Mouse (Mus musculus) kidney, embryonic 15.5 days (tissue): ENCODE data around the gene Nup153. TPM values are rescaled to one million over a fixed set of nuclear protein-coding genes. Genes with fewer than 3 reads are reported as not detected.
A peak's percentile ranks its signal among the peaks of the same experiment; 100 is the strongest.

Experiments
- ATAC-seq: fragments of 200-750 bp; cut with Nextera tagmentation; replicated peaks from 2 replicates; pipeline ENCODE4 v1.8.0; 2017; ENCODE audit warnings: moderate TSS enrichment; ENCODE audit not compliant: low FRiP score
- H3K27ac ChIP-seq: fragments of 300-500 bp; sonication (generic); 2 replicates; pipeline ENCODE4 v1.5.1; 2015; ENCODE audit warnings: mild to moderate bottlenecking, inconsistent platforms
- H3K27me3 ChIP-seq: fragments of 300-500 bp; sonication (generic); 2 replicates; pipeline ENCODE4 v1.6.1; 2015; ENCODE audit warnings: inconsistent platforms
- H3K36me3 ChIP-seq: fragments of 300-500 bp; sonication (generic); 2 replicates; pipeline ENCODE4 v1.6.1; 2015; ENCODE audit warnings: inconsistent platforms
- H3K4me1 ChIP-seq: fragments of 300-500 bp; sonication (generic); 2 replicates; pipeline ENCODE4 v1.6.1; 2015; ENCODE audit warnings: inconsistent platforms
- H3K4me2 ChIP-seq: fragments of 300-500 bp; sonication (generic); 2 replicates; pipeline ENCODE4 v1.6.1; 2015; ENCODE audit warnings: moderate library complexity, mild to moderate bottlenecking, inconsistent platforms
- H3K4me3 ChIP-seq: fragments of 300-500 bp; sonication (generic); replicated peaks from 2 replicates; pipeline ENCODE4 v1.5.1; 2015; ENCODE audit warnings: mild to moderate bottlenecking, inconsistent platforms
- H3K9ac ChIP-seq: fragments of 300-500 bp; sonication (generic); 2 replicates; pipeline ENCODE4 v1.6.1; 2015; ENCODE audit warnings: mild to moderate bottlenecking, inconsistent platforms
- H3K9me3 ChIP-seq: fragments of 300-500 bp; sonication (generic); replicated peaks from 2 replicates; pipeline ENCODE4 v1.6.1; 2016; ENCODE audit warnings: inconsistent platforms
- WGBS: fragments of 180-500 bp; shearing (Covaris S2); methylation state at CpG from one replicate; pipeline ENCODE4 v1.1.7; 2015; ENCODE audit warnings: mixed read lengths; 5-methylcytosine and 5-hydroxymethylcytosine counted together
- polyA plus RNA-seq: library from polyadenylated mRNA; unstranded; fragments of >200 nt; fragmentation: Nextera tagmentation; extraction: Ambion mirVana; gene quantifications from 2 replicates; pipeline ENCODE4 v1.2.1, GENCODE M21; 2015

Nup153 gene
- polyA plus RNA-seq, result 24.9 and 27.8 TPM in 2 replicates

GRCm38 (mm10) chr13:46727837-46728268 is at the start of gene Nup153:
Nup153 (minus strand) TSS chr13:46727940.
- no peaks in the 10 kb centered on the region for H3K9me3 ChIP-seq
- H3K27me3 ChIP-seq, result no peaks in the 10 kb centered on the region
- peak within 1 kb of the TSS; percentile 98 for H3K9ac ChIP-seq
- under 1% methylated on average over 51 of the region's 51 CpGs for WGBS
- H3K36me3 ChIP-seq, result no peaks in the 10 kb centered on the region
- ATAC-seq, result peak; percentile 91
- H3K4me1 ChIP-seq, result peaks cover 18% of the 10 kb centered on the region
- H3K27ac ChIP-seq, result peak within 1 kb of the TSS; percentile 99
- peak within 1 kb of the TSS; percentile 74 for H3K4me2 ChIP-seq
- peak within 1 kb of the TSS; percentile 99 for H3K4me3 ChIP-seq

DNA sequence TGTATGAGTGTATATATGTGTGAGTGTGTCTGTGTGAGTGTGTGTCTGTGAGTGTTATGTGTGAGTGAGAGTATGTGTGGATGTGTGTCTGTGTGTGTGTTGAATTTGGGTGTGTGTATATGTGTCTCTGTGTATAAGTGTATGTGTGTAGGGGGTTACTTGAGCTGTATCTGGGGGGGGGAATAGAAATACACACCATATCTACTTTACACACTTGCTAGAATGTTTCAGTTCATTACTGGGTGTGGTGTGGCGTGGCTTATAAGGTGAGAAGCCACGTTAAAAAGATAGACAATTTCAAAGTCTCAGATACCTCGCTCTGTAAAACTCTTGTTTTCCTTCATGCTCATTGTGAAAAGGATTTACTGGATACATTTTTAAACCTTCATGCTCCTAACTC is 49.7 kb upstream of the Nup153 start:
- no peak for ATAC-seq
- no peak overlapping the region for H3K9ac ChIP-seq
- 91% methylated on average over 3 of the region's 3 CpGs for WGBS
- no peak overlapping the region for H3K27ac ChIP-seq
- no peaks in the 10 kb centered on the region for H3K9me3 ChIP-seq
- no peak overlapping the region for H3K4me2 ChIP-seq
- no peak overlapping the region for H3K4me3 ChIP-seq
- peaks cover 11% of the 10 kb centered on the region for H3K4me1 ChIP-seq
- H3K36me3 ChIP-seq, result peaks cover 37% of the 10 kb centered on the region
- no peaks in the 10 kb centered on the region for H3K27me3 ChIP-seq

DNA sequence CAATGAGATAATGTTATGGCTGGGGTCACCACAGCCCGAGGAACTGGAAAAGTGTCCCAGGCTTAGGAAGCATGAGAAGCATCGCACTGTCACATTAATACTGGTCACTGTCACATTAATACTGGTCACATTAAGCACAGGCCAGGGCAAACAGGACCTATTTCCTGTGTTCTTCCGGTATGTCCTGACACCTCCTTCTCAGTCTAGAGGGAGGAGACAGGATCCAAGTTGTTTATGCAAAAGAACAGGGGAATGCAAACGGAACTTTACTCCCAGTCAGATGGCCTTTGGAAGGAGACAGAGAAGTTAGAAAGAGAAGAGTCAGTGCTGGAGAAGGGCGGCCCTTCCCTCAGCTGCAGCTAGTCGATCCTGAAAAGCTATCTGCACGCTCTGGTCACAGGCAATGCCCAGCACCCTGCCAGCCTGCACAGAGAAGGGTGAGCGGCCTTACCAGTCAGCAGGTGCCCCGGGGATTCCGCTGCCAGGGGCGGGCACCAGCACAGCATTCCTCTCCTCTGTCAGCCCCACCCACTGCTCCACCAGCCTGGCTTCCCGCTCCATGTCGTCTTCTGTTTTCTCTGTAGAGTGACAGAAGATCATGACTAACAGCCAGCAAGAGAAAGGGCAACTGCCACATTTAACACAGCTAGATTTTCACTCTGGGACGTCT is 49.0 kb upstream of the Nup153 start:
- WGBS, result 64% methylated on average over 14 of the region's 14 CpGs
- H3K36me3 ChIP-seq, result peaks cover 42% of the 10 kb centered on the region
- H3K27ac ChIP-seq, result no peak overlapping the region
- H3K27me3 ChIP-seq, result no peaks in the 10 kb centered on the region
- no peak for ATAC-seq
- no peak overlapping the region for H3K4me3 ChIP-seq
- H3K4me2 ChIP-seq, result no peak overlapping the region
- no peak overlapping the region for H3K9ac ChIP-seq
- H3K9me3 ChIP-seq, result no peaks in the 10 kb centered on the region
- peaks cover 11% of the 10 kb centered on the region for H3K4me1 ChIP-seq

- Histone ChIP-seq H3K9me3 (no peaks in the 10 kb centered on the region), H3K4me1 (peaks cover 6% of the 10 kb centered on the region), H3K9ac (no peak overlapping the region), H3K27ac (no peak overlapping the region), H3K4me3 (no peak overlapping the region), H3K4me2 (no peak overlapping the region), H3K27me3 (no peaks in the 10 kb centered on the region), H3K36me3 (peaks cover 60% of the 10 kb centered on the region)
- WGBS, result 88% methylated on average over 5 of the region's 5 CpGs
- ATAC-seq, result no peak
These were observed 47.3 kb upstream of the Nup153 start for GRCm38 (mm10) chr13:46774998-46775397.

- Histone ChIP-seq H3K36me3 (peaks cover 72% of the 10 kb centered on the region), H3K27me3 (no peaks in the 10 kb centered on the region), H3K4me1 (no peaks in the 10 kb centered on the region), H3K9ac (no peak overlapping the region), H3K27ac (no peak overlapping the region), H3K4me3 (no peak overlapping the region), H3K9me3 (no peaks in the 10 kb centered on the region), H3K4me2 (no peak overlapping the region)
- WGBS, result 94% methylated on average over 13 of the region's 13 CpGs
- ATAC-seq, result no peak
These were observed 44.8 kb upstream of the Nup153 start for GRCm38 (mm10) chr13:46772581-46772980.

DNA sequence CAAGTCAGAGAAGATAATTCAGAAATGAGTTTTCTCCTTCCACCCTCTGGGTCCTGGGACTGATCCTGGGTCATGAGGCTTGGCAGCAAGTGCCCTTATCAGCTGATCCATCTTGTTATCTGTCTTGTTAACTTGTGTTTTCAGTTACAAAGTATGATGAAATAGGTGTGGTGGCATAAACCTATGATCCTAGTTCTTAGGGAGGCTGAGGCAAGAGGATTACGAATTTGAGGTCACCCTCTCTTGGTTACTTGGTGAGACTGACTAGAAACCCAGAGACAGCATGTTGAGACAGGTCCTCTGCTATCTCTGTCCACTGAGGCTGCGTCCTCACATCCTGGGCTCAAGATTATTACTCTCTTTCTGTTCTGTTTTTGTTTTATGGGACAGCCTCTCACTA is 37.6 kb upstream of the Nup153 start:
- Histone ChIP-seq H3K27ac (no peak overlapping the region), H3K4me2 (no peak overlapping the region), H3K9ac (no peak overlapping the region), H3K4me1 (peaks cover 4% of the 10 kb centered on the region), H3K9me3 (no peaks in the 10 kb centered on the region), H3K4me3 (no peak overlapping the region), H3K36me3 (peaks cover 67% of the 10 kb centered on the region), H3K27me3 (no peaks in the 10 kb centered on the region)
- 92% methylated on average over 2 of the region's 2 CpGs for WGBS
- ATAC-seq, result no peak

DNA sequence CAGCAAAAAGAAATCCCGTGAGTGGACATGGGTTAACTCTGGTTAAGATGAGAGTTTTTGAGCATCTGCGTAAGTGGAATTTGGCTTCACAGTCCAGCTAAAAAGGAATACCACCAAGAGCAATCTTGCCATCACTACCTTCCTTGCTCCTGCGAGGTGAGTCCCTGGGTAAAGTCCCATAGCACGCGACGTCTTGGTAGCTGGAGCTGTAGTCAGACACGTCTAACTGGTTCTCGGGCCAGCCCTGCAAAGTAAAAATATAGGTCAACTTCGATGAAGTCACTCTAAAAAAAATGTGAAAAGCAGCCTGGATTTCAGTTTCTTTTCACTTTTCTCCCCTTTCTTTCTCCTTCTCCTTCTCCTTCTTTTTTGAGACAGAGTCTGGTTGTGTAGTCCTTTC is 35.5 kb upstream of the Nup153 start:
- Histone ChIP-seq H3K4me3 (no peak overlapping the region), H3K4me2 (no peak overlapping the region), H3K27me3 (no peaks in the 10 kb centered on the region), H3K4me1 (peaks cover 4% of the 10 kb centered on the region), H3K36me3 (peaks cover 69% of the 10 kb centered on the region), H3K9ac (no peak overlapping the region), H3K9me3 (no peaks in the 10 kb centered on the region), H3K27ac (no peak overlapping the region)
- ATAC-seq, result no peak
- WGBS, result 87% methylated on average over 9 of the region's 9 CpGs

GRCm38 (mm10) chr13:46760921-46761320 is 33.2 kb upstream of the Nup153 start:
- Histone ChIP-seq H3K36me3 (peaks cover 54% of the 10 kb centered on the region), H3K4me3 (no peak overlapping the region), H3K27me3 (no peaks in the 10 kb centered on the region), H3K4me2 (no peak overlapping the region), H3K4me1 (peaks cover 4% of the 10 kb centered on the region), H3K9me3 (no peaks in the 10 kb centered on the region), H3K9ac (no peak overlapping the region), H3K27ac (peak overlapping the region; percentile 39; the same call in 1 of the 2 replicates)
- 0 out of 2 replicates have a peak, but pooled peaks have one; percentile 22 for ATAC-seq
- 55% methylated on average over 6 of the region's 6 CpGs for WGBS

- 77% methylated on average over 8 of the region's 8 CpGs for WGBS
- Histone ChIP-seq H3K27me3 (no peaks in the 10 kb centered on the region), H3K4me2 (no peak overlapping the region), H3K27ac (no peak overlapping the region), H3K4me1 (peaks cover 4% of the 10 kb centered on the region), H3K36me3 (peaks cover 48% of the 10 kb centered on the region), H3K4me3 (no peak overlapping the region), H3K9me3 (no peaks in the 10 kb centered on the region), H3K9ac (no peak overlapping the region)
- no peak for ATAC-seq
These were observed 31.6 kb upstream of the Nup153 start for GRCm38 (mm10) chr13:46759281-46759809.

DNA sequence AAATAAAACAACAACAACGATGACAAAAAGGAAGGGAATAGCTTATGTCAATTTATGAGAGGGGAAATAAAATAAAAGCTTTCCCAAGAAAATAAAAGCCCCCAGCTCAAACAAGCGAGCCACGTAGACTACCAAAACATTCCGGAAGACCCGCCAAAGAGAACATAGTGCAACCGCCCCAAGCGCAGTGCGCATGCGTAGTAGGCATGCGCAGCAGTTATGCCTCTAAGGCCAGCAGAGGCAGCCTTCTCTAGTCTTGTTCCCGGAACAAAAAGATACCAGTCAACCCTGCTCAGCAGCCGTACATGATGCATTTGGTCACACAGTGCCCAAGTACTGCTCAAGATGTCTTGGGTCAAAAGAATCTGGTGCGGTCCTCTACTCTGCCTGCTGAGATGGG is 30.9 kb upstream of the Nup153 start:
- peaks cover 48% of the 10 kb centered on the region for H3K36me3 ChIP-seq
- H3K9ac ChIP-seq, result no peak overlapping the region
- WGBS, result 96% methylated on average over 13 of the region's 13 CpGs
- no peak for ATAC-seq
- H3K27ac ChIP-seq, result no peak overlapping the region
- no peaks in the 10 kb centered on the region for H3K27me3 ChIP-seq
- no peak overlapping the region for H3K4me3 ChIP-seq
- no peak overlapping the region for H3K4me2 ChIP-seq
- H3K9me3 ChIP-seq, result no peaks in the 10 kb centered on the region
- peaks cover 4% of the 10 kb centered on the region for H3K4me1 ChIP-seq

DNA sequence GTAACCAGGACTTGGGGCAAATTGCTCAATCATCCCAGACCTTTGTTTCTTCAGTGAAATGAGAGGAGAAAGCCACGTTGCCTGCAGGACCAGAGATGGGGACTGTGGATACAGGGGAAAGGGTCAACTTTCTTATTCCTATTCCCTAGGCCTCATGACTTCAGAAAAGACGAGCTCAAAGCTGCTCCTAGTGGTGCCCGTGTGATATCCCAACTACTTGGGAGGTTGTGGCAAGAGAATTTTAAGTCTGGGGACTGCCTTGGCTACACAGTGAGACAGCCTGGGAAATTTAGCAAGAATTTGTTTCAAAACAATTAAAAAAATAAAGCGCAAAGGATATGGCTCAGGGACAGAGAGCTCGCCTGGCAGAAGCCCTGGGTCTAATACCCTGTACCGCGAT is 30.2 kb upstream of the Nup153 start:
- WGBS, result 90% methylated on average over 7 of the region's 7 CpGs
- Histone ChIP-seq H3K4me3 (no peak overlapping the region), H3K27me3 (no peaks in the 10 kb centered on the region), H3K9me3 (no peaks in the 10 kb centered on the region), H3K9ac (no peak overlapping the region), H3K36me3 (peaks cover 43% of the 10 kb centered on the region), H3K4me1 (peaks cover 4% of the 10 kb centered on the region), H3K4me2 (no peak overlapping the region), H3K27ac (no peak overlapping the region)
- no peak for ATAC-seq

DNA sequence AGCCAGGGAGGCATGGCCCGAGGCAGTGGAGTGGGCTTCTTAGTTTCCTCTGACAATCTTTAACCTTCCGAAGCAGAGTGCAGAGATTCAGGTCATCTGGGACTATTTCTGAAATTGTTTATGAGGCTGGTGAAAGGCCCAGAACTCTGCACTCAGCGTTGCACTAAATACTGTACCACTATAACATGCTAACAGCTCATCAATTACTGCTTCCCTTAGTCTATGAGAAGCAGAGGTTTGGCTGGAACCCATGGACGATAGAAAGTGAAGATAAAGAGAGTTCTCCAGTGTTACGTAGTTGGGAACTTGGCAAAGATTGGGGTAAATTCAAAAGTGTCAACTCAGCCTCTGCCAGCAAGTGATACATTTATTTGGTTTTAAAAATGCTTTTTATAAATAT is 25.6 kb upstream of the Nup153 start:
- Histone ChIP-seq H3K9me3 (no peaks in the 10 kb centered on the region), H3K27ac (no peak overlapping the region), H3K27me3 (no peaks in the 10 kb centered on the region), H3K9ac (no peak overlapping the region), H3K4me1 (no peaks in the 10 kb centered on the region), H3K36me3 (peaks cover 33% of the 10 kb centered on the region), H3K4me3 (no peak overlapping the region), H3K4me2 (no peak overlapping the region)
- no peak for ATAC-seq
- WGBS, result 79% methylated on average over 5 of the region's 5 CpGs
